Mouse (Mus musculus) left cerebral cortex, postnatal 25 days (tissue): ENCODE results near the gene Nova2. TPM values are rescaled to one million over a fixed set of nuclear protein-coding genes. Genes with fewer than 3 reads are reported as not detected.

Experiments used
- DNase-seq, 2 experiments: peaks; one replicate each; pipeline ENCODE4 v3.0.0; 2022; ENCODE audit warnings: low spot score in 2 of 2, mixed read lengths in 1 of 2
- intact Hi-C: fragments of 180-260 bp; cut with DNase I; formaldehyde crosslinking; loops from one replicate; pipeline ENCODE4 v1.15.1; 2025
- total RNA-seq, 2 experiments: library from RNA; stranded (reverse); gene quantifications; 2 replicates each; pipeline ENCODE4 v1.2.3; 2021

The Nova2 gene
- total RNA-seq, 2 experiments from 2014 or later, result 78.2 to 84.6 TPM

GRCm38 (mm10) chr7:19003902-19004630 lies 78.4 kb downstream of the Nova2 start, which contains the start of gene Irf2bp1:
TSS of gene Irf2bp1 (plus strand) at chr7:19004044.
- peak; percentile 94 to 96 for DNase-seq
- intact Hi-C loops, result no loop called here

GRCm38 (mm10) chr7:19004631-19005079 lies 79.0 kb downstream of the Nova2 start:
- DNase-seq, result no peak
- intact Hi-C loops, result no loop called here

- no peak for DNase-seq
Observed at GRCm38 (mm10) chr7:19005417-19006121, 79.9 kb downstream of the Nova2 start.

GRCm38 (mm10) chr7:19006476-19006875 lies 80.8 kb downstream of the Nova2 start:
- intact Hi-C loops, result loop anchor here (2.0 kb wide), 1 partner anchor 16 kb away; the partner anchor contains the start of gene Foxa3
- peak; percentile 81 to 92 for DNase-seq

More at GRCm38 (mm10) chr7:19005417-19006121, 79.9 kb downstream of the Nova2 start:
- intact Hi-C loops, result loop anchor here (2.0 kb wide), 1 partner anchor 17 kb away; the partner anchor contains the start of gene Foxa3

GRCm38 (mm10) chr7:19007026-19007977 lies 81.6 kb downstream of the Nova2 start:
- intact Hi-C loops, result loop anchor here (2.0 kb wide), 1 partner anchor 15 kb away; the partner anchor contains the start of gene Foxa3
- DNase-seq, result no peak

- no peak for DNase-seq
- intact Hi-C loops, result no loop called here
Observed at GRCm38 (mm10) chr7:19010581-19010980, 84.9 kb downstream of the Nova2 start.

GRCm38 (mm10) chr7:19012025-19012621 lies 86.4 kb downstream of the Nova2 start:
- no peak for DNase-seq
- intact Hi-C loops, result no loop called here

GRCm38 (mm10) chr7:19012882-19013281 lies 87.2 kb downstream of the Nova2 start:
- intact Hi-C loops, result no loop called here
- DNase-seq, result no peak

- no peak for DNase-seq
- intact Hi-C loops, result no loop called here
Observed at GRCm38 (mm10) chr7:19014452-19014851, 88.8 kb downstream of the Nova2 start.

Other genes starting within 250 kb of the Nova2 start
- gene Psg20, start 239.7 kb upstream of the Nova2 start, total RNA-seq, result not detected
- gene Psg22, start 207.8 kb upstream of the Nova2 start, total RNA-seq, result not detected
- not detected for gene Psg19, start 127.4 kb upstream of the Nova2 start, total RNA-seq
- not detected for gene Psg17, start 104.3 kb upstream of the Nova2 start, total RNA-seq
- 1 to 10 TPM; 1.8 to 2.1 TPM for gene Mill2, start 85.9 kb upstream of the Nova2 start, total RNA-seq
- 10 to 100 TPM; 23.2 to 26.3 TPM for gene Pglyrp1, start 54.6 kb upstream of the Nova2 start, total RNA-seq
- gene Ccdc61, start 15.5 kb upstream of the Nova2 start, total RNA-seq, result 10 to 100 TPM in 1 of 2 experiments, 1 to 10 TPM in 1; 9.9 to 10.5 TPM
- under 1 TPM; 0.53 to 0.76 TPM for gene Nanos2, start 61.5 kb downstream of the Nova2 start, total RNA-seq
- 10 to 100 TPM; 50.4 to 53.3 TPM for gene Mypop, start 65.4 kb downstream of the Nova2 start, total RNA-seq
- 10 to 100 TPM; 46.7 to 48.3 TPM for gene Irf2bp1, start 78.2 kb downstream of the Nova2 start, total RNA-seq
- not detected for gene Foxa3, start 97.7 kb downstream of the Nova2 start, total RNA-seq
- 100 to 1,000 TPM; 122 to 133 TPM for gene Sympk, start 98.5 kb downstream of the Nova2 start, total RNA-seq
- gene Rsph6a, start 128.8 kb downstream of the Nova2 start, total RNA-seq, result under 1 TPM; 0.14 to 0.30 TPM
- 100 to 1,000 TPM; 138 to 142 TPM for gene Dmwd, start 150.3 kb downstream of the Nova2 start, total RNA-seq
- gene Dmpk, start 158.0 kb downstream of the Nova2 start, total RNA-seq, result 10 to 100 TPM; 25.0 to 37.5 TPM
- gene Six5, start 168.7 kb downstream of the Nova2 start, total RNA-seq, result 1 to 10 TPM; 1.6 to 2.2 TPM
- gene Gm4969, start 192.5 kb downstream of the Nova2 start, total RNA-seq, result under 1 TPM; 0.25 to 0.32 TPM
- 10 to 100 TPM; 12.5 to 14.4 TPM for gene Fbxo46, start 194.0 kb downstream of the Nova2 start, total RNA-seq
- gene Qpctl, start 223.4 kb downstream of the Nova2 start, total RNA-seq, result 10 to 100 TPM; 15.5 to 16.0 TPM
- 10 to 100 TPM; 72.8 to 77.5 TPM for gene Snrpd2, start 223.8 kb downstream of the Nova2 start, total RNA-seq
- 1 to 10 TPM; 1.1 to 1.5 TPM for gene Gipr, start 240.2 kb downstream of the Nova2 start, total RNA-seq